Mouse (Mus musculus) myocyte (in vitro differentiated cells): ENCODE data around the gene Chia1. TPM values are rescaled to one million over a fixed set of nuclear protein-coding genes. Genes with fewer than 3 reads are reported as not detected.
"Not testable (repeated sequence)": the region's sequence is repeated elsewhere in the genome, so short reads cannot be mapped to it uniquely, and the experiment has no call there.

Experiments used
- H3K27me3 ChIP-seq: one replicate; pipeline ENCODE4 v1.6.1; 2011; ENCODE audit not compliant: control insufficient read depth, insufficient read depth, insufficient read length
- H3K36me3 ChIP-seq: one replicate; pipeline ENCODE4 v1.6.1; 2011; ENCODE audit not compliant: control insufficient read depth, insufficient read depth
- H3K4me2 ChIP-seq: one replicate; pipeline ENCODE4 v1.6.1; 2011; ENCODE audit warnings: low read depth, control low read depth
- H3K4me3 ChIP-seq: one replicate; pipeline ENCODE4 v1.5.1; 2011; ENCODE audit warnings: mild to moderate bottlenecking, control low read depth, moderate library complexity
- H3K79me2 ChIP-seq: one replicate; pipeline ENCODE4 v1.6.1; 2011; ENCODE audit not compliant: control insufficient read depth, insufficient read depth
- H3ac ChIP-seq: one replicate; pipeline ENCODE4 v1.6.1; 2011; ENCODE audit not compliant: control insufficient read depth, insufficient read length
- CEBPB ChIP-seq: IDR thresholded peaks from 2 replicates; pipeline ENCODE4 v1.6.1; 2011; ENCODE audit warnings: mild to moderate bottlenecking, moderate library complexity; ENCODE audit not compliant: poor library complexity, insufficient read depth, severe bottlenecking
- E2F4 ChIP-seq: IDR thresholded peaks from one replicate; pipeline ENCODE4 v1.6.1; 2011; ENCODE audit warnings: mild to moderate bottlenecking, control low read depth, moderate library complexity; ENCODE audit not compliant: insufficient read depth
- MAX ChIP-seq: IDR thresholded peaks from one replicate; pipeline ENCODE4 v1.6.1; 2011; ENCODE audit warnings: low read depth, mild to moderate bottlenecking, control low read depth
- MYOD1 ChIP-seq, 3 experiments: IDR thresholded peaks; one replicate each; pipeline ENCODE4 v1.6.1; 2011; ENCODE audit warnings: control low read depth in 2 of 3, low read depth in 2 of 3, mild to moderate bottlenecking in 2 of 3, moderate library complexity in 1 of 3; ENCODE audit not compliant: insufficient read length in 2 of 3, control insufficient read depth in 1 of 3
- MYOG ChIP-seq, 3 experiments: IDR thresholded peaks; one replicate each; pipeline ENCODE4 v1.6.1; 2011; ENCODE audit warnings: control low read depth in 2 of 3, low read depth in 2 of 3, mild to moderate bottlenecking in 2 of 3; ENCODE audit not compliant: insufficient read length in 2 of 3, control insufficient read depth in 1 of 3, insufficient read depth in 1 of 3
- POLR2A ChIP-seq: IDR thresholded peaks from one replicate; pipeline ENCODE4 v1.6.1; 2011; ENCODE audit warnings: low read depth, mild to moderate bottlenecking, control low read depth, moderate library complexity; ENCODE audit not compliant: insufficient read length
- POLR2AphosphoS2 ChIP-seq: IDR thresholded peaks from one replicate; pipeline ENCODE4 v1.6.1; 2011; ENCODE audit warnings: low read depth, control low read depth; ENCODE audit not compliant: insufficient read length
- REST ChIP-seq: IDR thresholded peaks from one replicate; pipeline ENCODE4 v1.6.1; 2011; ENCODE audit warnings: mild to moderate bottlenecking, control low read depth, moderate library complexity; ENCODE audit not compliant: insufficient read depth, insufficient read length
- SRF ChIP-seq: IDR thresholded peaks from one replicate; pipeline ENCODE4 v1.6.1; 2011; ENCODE audit warnings: low read depth; ENCODE audit not compliant: control insufficient read depth, insufficient read length
- TCF12 ChIP-seq: IDR thresholded peaks from one replicate; pipeline ENCODE4 v1.6.1; 2011; ENCODE audit warnings: mild to moderate bottlenecking, control low read depth; ENCODE audit not compliant: poor library complexity, insufficient read depth, severe bottlenecking
- TCF3 ChIP-seq: IDR thresholded peaks from one replicate; pipeline ENCODE4 v1.6.1; 2011; ENCODE audit warnings: low read depth, control low read depth; ENCODE audit not compliant: insufficient read length
- USF1 ChIP-seq: IDR thresholded peaks from one replicate; pipeline ENCODE4 v1.6.1; 2011; ENCODE audit warnings: low read depth, mild to moderate bottlenecking, control low read depth, moderate library complexity
- polyA plus RNA-seq: library from polyadenylated mRNA; unstranded; fragments of >200 nt; fragmentation: generic; extraction: Trizol; gene quantifications from one replicate; pipeline ENCODE4 v1.2.1, GENCODE M21; 2012; ENCODE audit warnings: missing spikeins

Chia1 gene
- polyA plus RNA-seq, 1 experiment: not detected

DNA sequence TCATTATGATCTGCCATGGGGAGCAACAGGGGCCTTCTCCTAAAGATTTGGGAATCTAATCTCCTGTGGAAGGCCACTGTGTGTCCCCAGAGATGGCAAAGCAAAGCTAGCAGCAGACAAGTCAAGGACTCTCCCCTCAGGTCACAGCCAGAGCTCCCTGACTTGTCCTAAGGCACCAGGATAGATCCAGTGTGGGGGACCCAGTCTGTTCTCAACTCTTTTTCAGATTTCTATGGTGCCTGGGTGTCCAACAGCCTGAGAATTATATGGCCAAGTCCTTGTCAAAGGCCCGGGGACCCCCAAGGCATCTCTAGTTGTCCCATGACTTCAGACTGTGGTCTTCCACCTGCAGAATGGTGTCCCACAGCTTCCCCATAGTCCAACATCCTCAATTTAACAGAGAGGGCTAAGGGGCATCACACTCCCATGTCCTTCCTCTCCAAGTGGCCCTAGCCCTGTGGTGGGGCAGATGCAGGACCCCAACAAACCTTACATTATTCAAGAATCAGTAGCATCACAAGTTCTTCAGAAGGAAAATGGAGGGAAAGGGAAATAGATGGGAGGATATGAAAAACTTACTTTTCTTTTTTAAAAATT is 58.2 kb downstream of the Chia1 start:
- H3K4me3 ChIP-seq: no peak overlapping the region
- H3K79me2 ChIP-seq: no peaks in the 10 kb centered on the region
- H3K4me2 ChIP-seq: no peak overlapping the region
- TF ChIP-seq POLR2A (no peak), TCF12 (no peak), REST (no peak), MYOD1 (IDR thresholded peaks at IDR 0.05; ENCODE audit: control insufficient read depth in 1 of 3, insufficient read length in 2 of 3, low read depth in 2 of 3) (no peak), MYOG (IDR thresholded peaks at IDR 0.05; ENCODE audit: control insufficient read depth in 1 of 3, insufficient read depth in 1 of 3, insufficient read length in 2 of 3, low read depth in 2 of 3) (no peak), SRF (no peak), E2F4 (no peak), MAX (no peak), USF1 (no peak), POLR2AphosphoS2 (no peak), TCF3 (no peak), CEBPB (no peak)
- H3K36me3 ChIP-seq: no peaks in the 10 kb centered on the region
- H3ac ChIP-seq: no peak overlapping the region
- H3K27me3 ChIP-seq: no peaks in the 10 kb centered on the region

DNA sequence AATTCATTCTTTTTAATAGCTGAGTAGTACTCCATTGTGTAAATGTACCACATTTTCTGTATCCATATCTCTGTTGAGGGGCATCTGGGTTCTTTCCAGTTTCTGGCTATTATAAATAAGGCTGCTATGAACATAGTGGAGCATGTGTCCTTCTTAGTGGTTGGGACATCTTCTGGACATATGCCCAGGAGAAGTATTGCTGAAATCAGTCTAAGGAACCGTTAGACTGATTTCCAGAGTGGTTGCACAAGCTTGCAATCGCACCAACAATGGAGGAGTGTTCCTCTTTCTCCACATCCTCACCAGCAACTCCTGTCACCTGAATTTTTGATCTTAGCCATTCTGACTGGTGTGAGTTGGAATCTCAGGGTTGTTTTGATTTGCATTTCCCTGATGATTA is 59.5 kb downstream of the Chia1 start:
- not testable (repeated sequence) for H3K79me2 ChIP-seq, H3K27me3 ChIP-seq

DNA sequence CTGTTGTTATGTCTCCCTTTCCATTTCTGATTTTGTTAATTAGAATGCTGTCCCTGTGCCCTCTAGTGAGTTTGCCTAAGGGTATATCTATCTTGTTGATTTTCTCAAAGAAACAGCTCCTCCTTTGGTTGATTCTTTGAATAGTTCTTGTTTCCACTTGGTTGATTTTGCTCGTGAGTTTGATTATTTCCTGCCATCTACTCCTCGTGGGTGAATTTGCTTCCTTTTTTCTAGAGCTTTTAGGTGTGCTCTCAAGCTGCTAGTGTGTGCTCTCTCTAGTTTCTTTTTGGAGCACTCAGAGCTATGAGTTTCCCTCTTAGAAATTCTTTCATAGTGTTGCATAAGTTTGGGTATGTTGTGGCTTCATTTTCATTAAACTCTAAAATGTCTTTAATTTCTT is 61.9 kb downstream of the Chia1 start:
- H3K36me3 ChIP-seq, H3ac ChIP-seq, H3K4me2 ChIP-seq: not testable (repeated sequence)

More for the DNA sequence above, 59.5 kb downstream of the Chia1 start:
- H3K4me2 ChIP-seq, H3ac ChIP-seq, H3K4me3 ChIP-seq, H3K36me3 ChIP-seq: not testable (repeated sequence)

DNA sequence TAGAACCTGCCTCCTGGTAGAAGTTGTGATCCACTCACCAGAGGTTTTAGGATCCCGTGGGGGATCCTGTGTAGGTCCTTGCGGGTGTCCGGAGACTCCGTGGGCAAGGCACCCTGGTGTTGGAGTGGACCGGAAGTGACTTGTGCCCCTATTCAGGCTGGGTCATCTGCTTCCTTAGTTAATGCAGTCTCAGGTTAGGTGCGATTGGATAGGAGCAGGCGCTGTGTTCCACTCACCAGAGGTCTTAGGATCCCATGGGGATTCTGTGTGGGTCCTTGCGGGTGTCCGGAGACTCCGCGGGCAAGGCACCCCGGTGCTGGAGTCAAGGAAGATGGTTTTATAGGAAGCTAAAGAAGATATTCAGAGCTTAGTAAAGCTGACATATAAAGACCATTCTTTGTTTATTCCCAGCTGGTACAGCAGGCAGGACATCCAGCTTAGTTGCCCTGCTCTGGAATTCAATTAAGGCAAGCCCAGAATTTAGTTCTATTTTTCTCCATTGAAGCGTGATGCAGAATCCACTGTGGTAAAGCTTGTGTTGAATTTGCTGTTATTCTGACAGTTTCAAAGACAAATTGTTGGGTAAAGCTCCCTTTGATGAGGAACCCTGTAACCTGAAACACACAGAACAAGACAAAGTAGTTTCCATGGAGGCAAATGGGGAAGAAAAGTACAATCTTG is 64.6 kb downstream of the Chia1 start:
- H3K4me2 ChIP-seq: no peak overlapping the region
- H3K36me3 ChIP-seq: no peaks in the 10 kb centered on the region
- H3K4me3 ChIP-seq: no peak overlapping the region
- H3K27me3 ChIP-seq: no peaks in the 10 kb centered on the region
- TF ChIP-seq MYOG (IDR thresholded peaks at IDR 0.05; ENCODE audit: control insufficient read depth in 1 of 3, insufficient read depth in 1 of 3, insufficient read length in 2 of 3, low read depth in 2 of 3) (no peak), POLR2AphosphoS2 (no peak), POLR2A (no peak), TCF12 (no peak), TCF3 (no peak), E2F4 (no peak), REST (no peak)
- no peak overlapping the region for H3ac ChIP-seq
- H3K79me2 ChIP-seq: no peaks in the 10 kb centered on the region

More for the DNA sequence above, 61.9 kb downstream of the Chia1 start:
- not testable (repeated sequence) for H3K27me3 ChIP-seq, H3K4me3 ChIP-seq, H3K79me2 ChIP-seq

Other genes with a start within 250 kb of the Chia1 start
- not detected for gene Adora3, start 242.4 kb upstream of the Chia1 start, polyA plus RNA-seq
- 0.48 TPM for gene Tmigd3, start 242.3 kb upstream of the Chia1 start, polyA plus RNA-seq
- gene I830077J02Rik, start 180.6 kb upstream of the Chia1 start, polyA plus RNA-seq: 0.07 TPM
- 48.8 TPM for gene Wdr77, start 153.9 kb upstream of the Chia1 start, polyA plus RNA-seq
- gene Atp5f1, start 153.1 kb upstream of the Chia1 start, polyA plus RNA-seq: 329 TPM
- 0.43 TPM for gene Ovgp1, start 139.5 kb upstream of the Chia1 start, polyA plus RNA-seq
- gene Pifo, start 98.6 kb upstream of the Chia1 start, polyA plus RNA-seq: not detected
- gene Chil5, start 80.4 kb upstream of the Chia1 start, polyA plus RNA-seq: not detected
- not detected for gene Chil3, start 54.3 kb downstream of the Chia1 start, polyA plus RNA-seq
- not detected for gene Chil4, start 106.3 kb downstream of the Chia1 start, polyA plus RNA-seq